Mouse (Mus musculus) retina, postnatal 1 day (tissue): Measurements from ENCODE around the gene Smtnl1.

ENCODE experiments used
- DNase-seq: peaks from one replicate; pipeline ENCODE4 v3.0.0-alpha.2; 2012

Gene Smtnl1

DNA sequence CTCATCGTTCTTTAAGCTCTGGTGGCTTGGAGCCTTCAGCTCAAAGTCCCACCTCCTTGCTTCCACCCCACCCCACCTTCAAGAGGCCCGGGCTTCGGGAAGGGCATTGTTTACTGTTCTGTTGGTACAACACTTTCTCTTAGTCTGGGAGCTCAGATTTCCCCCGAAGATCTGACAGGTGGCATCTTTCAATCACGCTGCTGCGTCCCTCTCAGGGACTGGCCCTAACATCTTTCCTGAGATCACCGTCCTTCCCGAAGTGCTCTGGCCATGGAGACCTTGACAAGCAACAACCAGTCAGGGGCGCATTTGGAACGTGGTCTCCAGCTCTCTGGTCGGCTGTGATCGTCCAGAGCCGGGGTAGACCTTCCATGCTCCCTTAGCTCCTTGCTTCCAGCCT is at the start of gene Smtnl1:
Smtnl1 (minus strand) TSS at position 101 of the 400 bp plus-strand sequence.
- no peak for DNase-seq

DNA sequence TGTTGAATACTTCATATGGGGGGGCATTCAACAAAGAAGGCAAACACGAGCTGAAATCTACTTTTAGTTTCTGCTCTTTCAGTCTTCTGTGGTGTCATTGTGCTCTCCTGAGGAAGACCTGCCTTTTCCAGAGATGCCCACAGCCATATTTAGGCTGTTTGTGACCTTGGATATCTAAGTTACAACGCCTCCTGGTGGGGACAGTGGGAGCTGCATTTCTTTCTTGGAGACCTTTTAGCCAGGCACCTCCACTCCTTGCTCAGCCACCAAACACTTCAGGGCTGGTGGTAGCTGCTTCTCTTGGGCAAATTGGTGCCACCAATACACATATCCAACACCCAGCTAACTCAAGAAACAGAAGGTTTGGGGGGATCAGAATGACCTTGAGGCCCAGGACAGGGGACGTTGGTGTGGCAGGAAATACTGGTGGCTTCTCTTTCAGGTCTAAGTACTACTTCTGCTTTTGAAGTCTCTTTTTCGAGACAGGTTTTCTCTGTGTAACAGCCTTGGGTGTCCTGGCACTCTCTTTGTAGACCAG is 48.2 kb upstream of the Smtnl1 start:
- peak; percentile 57 for DNase-seq

DNA sequence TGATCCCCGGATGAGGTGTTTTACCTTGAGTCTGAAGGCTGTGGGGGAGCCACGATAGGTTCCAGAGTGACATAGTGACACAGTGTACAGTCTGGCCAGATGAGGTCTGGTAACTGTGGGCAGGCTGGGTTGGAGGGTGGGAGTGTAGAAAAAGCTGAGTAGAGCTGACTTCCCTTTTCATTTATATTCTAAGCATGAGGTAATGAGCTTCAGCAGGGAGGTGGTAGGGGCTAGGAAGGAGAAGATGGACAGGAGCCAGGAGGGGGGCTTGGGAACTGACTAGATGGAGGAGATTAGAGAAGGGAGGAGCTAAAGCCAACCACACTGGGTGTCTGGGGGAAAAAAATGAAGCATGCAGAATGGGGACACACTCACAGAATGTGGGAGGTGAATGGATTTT is 46.5 kb upstream of the Smtnl1 start:
- DNase-seq = no peak

DNA sequence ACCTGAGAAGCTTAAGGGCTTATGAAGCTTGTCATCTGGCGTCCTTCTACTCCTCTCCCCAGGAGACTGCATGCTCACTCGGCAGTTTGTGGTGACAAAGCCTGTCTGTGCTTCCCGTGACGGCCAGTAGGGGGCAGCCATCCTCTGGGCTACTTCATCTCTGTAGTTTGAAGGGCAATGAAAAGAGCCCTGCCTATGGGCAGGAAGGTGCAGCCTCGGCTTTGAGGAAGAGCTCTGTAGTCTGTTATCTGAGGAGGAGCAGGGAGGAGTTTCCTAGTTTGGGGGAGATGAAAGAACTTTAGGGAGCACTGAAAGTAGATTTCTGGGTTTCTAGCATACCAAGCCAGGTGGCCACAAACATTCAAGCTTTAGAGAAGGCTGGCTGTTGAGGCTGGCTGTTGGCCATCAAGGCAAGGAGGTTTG is 46.1 kb upstream of the Smtnl1 start:
- DNase-seq = peak; percentile 88

DNA sequence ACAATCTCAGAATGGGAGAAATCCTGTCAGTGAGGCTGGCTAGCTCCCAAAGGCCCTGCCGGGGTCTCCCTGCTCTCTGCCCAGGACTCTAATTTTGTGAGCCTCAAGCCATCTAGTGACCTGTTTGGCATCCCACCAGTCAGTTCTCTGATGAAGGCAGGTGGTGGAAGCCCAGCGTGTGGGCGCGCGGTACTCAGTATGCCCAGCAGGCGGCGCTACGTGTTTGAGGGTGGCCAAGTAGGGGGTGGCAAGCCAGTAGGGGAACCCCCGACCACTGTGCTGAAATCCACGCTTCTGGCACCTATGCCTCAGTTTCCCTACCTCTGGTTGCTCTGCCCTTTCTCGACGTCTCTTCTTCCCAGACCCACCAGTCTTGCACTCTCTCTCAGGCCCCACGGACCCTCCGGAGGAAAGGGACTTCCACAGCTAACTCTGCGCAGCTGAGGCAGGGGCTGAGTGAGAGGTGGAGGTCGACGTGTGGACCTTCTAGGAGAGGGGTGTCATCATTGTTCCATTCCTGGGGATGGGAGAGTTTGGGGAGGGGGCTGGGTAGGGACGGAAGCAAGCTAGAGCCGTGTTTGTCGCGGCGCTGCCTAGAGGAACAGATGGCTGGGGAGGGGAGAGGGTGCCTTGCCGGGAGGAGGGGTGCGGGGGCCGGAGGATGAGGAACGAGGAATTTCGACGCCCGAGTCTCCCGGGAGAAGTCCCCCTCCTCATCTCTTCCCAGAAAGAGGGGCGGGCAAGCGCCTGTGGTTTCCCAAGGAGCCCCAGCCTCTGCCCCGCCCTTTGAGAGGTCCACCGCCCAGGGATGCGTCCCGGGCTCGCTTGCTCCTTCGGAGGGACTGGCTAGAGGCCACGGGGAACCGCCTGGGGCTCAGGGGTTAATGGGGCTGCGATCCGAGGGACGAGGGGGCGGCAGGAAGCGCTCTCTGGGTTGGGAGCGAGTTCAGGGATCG is 43.4 kb upstream of the Smtnl1 start:
- DNase-seq = peak; percentile 80

DNA sequence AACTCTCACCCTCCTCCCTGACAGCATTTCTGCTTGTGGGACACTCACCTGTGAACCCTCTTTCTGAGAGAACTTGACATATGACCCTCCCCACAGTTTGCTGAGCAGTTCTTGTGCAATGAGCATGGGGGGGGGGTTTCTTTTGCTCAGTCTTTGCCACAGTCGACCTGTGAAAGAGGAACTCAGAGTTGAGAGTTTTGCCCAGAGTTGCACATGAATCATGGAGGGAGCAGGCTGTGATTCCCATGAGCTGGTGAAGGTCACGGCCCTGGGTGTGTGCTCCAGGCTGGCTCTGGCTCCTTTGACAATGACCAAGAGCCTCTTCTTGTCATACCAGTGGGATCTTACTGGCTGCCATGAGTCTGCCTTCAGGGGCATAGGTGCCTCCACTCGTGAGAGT is 39.8 kb upstream of the Smtnl1 start:
- no peak for DNase-seq

DNA sequence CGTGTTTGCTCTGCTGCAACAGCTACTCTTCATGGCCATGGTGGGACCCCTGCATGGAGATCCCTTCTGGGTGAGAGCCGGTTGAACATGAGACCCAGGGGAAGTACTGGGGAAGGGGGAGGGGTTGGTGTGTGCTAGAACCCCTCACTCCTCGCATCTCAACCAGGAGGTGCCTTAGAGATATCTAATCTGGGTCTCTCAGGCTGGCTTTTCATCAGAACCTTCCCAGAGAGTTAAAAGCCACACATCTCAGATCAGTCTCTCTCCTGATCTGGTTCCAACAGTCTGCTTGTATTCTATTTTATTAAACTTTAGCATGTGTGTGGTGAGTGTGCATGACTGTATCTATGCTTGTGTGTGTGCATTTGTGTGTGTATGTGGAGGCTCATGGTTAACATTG is 39.0 kb upstream of the Smtnl1 start:
- no peak for DNase-seq

DNA sequence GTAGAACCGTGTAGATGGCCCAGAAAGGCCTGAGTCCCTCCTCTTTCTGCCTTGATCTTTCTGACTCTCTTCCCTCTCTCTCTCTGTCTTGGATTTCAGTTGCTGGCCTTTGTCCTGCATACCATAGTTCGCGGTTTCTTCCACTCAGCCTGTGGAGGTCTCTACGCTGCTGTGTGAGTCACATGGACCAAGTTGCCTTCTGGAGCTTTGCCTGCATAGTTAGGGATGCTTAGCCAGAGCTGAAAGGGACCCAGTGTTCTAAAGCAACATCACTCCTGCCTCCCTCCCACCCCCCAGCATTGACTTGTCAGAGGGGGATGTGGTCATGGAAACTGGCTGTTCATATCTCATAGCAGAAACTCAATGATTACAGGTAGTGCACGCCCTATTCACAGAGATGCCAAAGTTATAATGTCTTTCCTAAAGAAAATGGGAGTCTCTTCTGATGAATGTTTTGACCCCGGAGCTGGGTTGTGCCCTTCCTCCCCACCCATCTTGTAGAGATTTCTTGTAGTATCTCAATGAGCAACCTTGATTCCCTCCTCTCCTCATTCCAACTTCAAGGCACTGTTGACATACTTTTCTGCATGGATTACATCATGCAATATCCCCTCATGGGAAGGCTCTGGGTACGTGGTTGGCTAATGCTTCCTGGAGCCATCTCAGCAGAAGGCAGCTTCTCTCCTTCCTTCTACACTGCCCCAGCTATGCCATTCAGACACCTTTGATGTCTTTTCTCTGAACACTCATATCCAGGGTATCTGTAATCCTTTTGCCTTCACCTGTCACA is 37.7 kb upstream of the Smtnl1 start:
- no peak for DNase-seq

DNA sequence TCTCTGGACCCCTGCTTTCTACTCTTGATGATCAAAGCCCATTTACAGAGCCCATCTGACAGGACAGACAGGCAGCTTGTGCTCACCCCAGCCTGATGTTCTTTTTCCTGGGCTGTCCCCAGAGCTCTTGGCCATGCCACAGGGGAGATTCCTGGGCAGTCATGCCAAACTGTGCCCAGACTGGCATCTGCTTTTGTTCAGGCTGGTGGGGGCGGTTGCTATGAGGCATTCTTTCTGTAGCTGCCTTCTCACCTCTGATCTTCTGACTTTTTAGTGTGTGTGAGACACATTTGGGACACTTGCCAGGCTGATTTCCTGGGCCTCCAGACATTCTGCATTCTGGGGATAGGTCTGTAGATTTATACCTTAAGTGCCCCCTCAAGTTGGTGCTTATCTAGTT is 36.1 kb upstream of the Smtnl1 start:
- no peak for DNase-seq

DNA sequence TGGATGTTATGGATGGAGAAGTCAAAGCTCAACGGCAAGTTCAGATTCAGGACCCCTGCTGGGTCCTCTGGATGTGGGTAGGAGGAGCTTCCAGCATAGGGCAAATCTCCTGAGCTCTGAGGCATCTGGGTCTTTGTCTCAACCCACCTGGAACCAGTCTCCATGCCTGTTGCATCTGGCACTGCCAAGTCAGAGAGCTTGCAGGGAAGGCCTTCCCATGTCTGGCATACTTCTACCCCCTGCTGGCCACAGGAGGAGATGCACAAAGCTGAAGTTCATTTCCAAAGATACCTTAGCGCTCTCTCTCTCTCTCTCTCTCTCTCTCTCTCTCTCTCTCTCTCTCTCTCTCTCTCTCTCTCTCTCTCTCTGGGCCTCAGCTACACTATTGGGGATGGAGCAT is 33.3 kb upstream of the Smtnl1 start:
- peak; percentile 78 for DNase-seq

DNA sequence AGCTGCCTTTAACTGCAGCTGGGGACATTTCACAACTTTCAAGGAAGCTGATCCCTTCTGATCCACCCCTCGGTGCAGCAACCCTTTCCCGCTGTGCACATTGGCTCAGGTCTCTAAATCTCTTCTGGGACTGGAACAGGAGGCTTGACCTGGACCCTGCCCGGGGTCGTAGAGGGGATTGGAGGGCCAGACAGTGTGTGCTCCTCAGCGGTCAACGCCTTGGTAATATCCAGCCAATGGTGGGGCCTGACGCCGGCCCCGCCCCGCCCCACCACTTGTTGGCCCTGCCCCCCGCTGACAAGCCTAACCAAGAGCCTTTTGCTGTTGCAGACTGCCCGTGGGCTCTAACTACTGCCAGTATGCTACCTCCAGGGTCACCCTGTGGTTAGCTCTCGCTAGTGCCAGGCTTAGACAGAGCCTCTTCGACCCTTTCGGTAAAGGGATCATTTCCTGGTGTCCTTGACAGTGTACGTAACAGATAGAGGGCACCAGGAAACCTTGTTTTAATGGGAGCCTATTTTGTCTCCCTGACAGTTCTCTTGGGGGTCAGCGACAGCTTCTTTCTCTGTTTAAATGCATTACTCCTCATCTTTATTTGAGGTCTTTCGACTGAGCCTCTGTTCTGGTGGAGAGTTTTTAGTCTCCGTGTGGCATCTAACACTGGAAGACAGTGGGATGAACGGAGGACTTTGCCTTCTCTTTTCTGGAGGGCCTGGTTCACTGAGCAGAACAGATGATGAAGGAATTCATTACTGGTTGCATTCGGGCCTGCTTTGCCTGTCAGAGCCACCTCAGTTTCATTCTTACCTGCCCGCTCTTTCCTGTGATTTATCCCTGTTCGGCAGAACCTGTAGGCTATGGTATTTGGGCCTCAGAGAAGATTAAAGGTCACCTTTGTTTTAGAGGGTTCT is 28.9 kb upstream of the Smtnl1 start:
- DNase-seq = peak; percentile 72

DNA sequence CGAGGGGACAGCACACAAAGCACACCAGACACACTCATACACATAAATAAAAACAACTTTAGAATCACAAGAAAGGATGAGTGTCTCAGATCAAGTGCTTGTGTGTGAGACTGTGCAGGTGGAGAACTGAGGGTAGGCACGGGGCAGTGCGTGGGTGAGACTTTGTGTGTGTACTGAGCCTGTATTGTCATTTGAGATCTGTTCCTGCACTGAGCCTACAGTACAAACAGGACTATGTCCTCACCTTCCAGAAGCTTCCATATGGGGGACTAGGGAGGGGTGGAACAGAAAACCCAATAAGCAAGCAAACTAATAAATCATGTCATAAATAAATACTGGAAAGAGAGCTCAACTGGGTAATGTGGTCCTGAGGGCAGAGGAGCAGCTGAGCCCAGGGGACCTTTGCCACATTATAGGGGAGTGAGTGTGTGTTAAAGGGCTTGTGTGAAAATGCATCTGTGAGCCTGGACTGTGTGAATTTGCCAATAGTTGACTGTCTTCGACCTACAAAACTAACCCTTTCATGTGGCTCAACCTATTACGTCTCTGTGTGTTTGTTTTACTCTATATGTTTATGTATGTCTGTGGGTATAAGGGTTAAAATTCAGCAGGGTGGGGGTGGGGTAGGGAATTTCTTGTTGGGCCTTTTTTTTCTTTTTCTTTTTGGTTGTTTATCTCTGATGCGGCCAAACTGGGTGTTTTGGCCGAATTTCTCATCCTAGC is 28.1 kb upstream of the Smtnl1 start:
- DNase-seq = no peak

DNA sequence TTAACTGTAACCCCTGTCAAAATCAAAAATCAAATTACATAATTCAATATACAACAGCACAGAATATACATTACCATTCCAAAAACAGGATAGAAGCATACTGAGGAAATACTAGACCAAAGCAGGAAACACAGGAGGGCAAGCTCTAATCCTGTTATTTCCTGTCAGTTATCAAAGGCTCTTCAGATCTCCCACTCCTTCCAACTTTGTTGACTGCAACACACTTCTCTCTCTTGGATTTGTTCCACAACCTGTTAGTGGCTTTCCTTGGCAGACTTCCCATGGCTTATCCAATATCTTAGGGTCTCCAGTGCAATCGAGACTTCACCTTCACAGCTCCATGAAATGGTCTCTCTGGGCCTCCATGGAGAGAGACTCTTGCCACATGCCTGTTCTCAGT is 22.8 kb upstream of the Smtnl1 start:
- no peak for DNase-seq

DNA sequence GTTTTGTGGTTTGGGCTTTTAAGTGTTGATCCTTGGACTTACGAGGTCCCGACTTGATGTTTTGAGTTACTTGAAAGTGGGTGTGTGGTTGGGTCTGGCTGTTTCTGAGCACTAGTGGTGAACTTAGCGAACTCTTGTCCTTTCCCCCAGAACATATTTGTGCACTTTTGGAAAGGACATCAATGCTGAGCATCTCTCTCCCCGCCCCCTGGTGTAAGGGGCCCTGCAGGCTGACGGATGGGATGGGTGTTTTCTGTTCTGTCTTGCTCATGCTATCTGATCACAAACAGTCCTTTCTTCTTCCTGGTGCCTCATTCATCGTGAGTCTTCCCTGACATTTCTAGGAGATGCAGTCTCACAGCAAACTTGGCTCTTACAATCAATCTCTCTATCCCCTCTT is 21.2 kb upstream of the Smtnl1 start:
- no peak for DNase-seq

DNA sequence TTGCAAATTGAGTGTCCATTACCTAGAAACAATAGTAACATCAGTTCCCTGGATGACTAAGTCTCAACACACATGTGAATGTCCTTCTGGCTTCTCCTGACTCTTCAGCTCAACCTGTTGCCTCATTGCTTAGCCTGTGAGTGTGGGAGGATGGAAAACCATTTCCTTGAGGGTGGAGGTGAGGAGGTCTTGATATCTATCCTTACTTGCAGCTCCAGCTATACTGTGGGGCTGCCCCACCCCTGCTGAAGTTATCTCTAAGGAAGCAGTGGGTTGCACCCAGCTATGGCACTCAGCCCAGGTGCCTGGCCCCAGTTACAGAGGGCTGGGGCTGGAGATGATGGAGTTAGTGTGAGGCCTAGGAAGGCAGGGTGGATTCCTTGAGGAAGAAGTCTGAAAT is 19.5 kb upstream of the Smtnl1 start:
- DNase-seq = no peak

DNA sequence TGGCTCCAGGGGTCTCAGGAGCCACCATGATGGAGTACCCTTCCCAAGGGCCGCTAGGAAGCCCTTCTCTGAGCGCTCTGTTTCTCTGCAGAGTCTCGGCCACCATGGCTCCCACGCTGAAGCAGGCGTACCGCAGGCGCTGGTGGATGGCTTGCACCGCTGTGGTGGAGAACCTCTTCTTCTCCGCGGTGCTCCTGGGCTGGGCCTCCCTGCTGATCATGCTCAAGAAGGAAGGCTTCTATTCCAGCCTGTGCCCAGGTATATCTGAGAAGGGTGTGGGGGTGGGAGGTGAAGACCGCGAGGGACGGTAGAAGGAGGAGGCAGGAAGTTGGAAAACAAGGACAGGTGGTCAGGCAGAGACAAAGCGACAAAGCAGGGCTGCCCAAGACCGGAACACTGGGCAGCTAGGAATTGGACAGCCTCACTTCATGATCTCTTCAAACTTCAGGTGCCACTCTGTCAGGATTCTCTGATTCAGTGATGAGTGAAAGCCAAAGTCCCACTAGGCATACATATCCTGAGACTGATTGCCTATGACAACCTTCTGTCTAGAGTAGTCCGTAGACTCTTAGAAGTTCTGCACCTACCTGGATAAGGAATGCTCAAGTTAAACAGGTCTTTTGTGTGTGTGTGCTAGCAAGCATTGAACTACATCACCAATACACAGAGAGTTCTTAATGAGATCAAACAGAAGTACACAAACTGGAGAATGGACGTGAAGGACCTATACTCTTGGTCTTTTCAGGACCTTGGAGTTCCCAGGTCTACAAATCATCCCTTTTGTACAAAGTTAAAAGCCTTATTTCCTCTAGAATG is 18.5 kb upstream of the Smtnl1 start:
- DNase-seq = no peak

DNA sequence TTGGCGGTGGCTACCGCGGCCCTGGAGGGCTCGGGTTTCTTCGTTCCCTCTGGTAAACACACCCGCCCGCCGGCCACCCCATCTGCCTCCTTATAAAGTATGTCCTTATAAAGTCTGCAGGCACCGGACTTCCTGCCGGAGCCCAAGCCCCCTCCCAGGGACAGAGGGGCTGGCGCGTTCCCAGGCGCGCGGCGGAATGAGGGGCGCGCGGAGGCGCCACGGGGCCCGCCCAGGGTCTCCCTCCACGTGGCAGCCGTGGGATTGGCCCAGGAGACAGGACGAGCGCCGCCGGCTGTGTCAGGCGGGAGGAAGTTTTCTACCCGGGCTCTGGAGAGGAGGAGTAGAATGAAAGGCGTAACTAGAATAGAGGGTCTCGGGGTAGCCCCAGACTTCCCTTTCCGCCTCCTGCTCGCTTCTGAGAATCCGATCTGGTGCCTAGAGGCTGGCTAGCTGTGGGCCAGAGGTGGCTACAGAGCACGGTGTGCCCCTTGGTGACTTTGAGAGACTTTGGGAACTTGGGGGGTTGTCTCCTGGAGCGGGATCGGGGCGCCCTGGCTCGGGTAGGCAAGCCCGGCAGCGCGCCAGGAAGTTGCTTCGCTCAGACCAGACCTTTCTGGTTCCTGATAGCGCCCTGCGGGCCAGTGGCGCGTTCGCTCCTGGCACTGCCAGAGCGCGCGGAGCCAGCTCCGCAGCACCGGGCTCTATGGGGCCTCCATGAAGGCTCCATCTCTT is 17.7 kb upstream of the Smtnl1 start:
- DNase-seq = peak; percentile 86

DNA sequence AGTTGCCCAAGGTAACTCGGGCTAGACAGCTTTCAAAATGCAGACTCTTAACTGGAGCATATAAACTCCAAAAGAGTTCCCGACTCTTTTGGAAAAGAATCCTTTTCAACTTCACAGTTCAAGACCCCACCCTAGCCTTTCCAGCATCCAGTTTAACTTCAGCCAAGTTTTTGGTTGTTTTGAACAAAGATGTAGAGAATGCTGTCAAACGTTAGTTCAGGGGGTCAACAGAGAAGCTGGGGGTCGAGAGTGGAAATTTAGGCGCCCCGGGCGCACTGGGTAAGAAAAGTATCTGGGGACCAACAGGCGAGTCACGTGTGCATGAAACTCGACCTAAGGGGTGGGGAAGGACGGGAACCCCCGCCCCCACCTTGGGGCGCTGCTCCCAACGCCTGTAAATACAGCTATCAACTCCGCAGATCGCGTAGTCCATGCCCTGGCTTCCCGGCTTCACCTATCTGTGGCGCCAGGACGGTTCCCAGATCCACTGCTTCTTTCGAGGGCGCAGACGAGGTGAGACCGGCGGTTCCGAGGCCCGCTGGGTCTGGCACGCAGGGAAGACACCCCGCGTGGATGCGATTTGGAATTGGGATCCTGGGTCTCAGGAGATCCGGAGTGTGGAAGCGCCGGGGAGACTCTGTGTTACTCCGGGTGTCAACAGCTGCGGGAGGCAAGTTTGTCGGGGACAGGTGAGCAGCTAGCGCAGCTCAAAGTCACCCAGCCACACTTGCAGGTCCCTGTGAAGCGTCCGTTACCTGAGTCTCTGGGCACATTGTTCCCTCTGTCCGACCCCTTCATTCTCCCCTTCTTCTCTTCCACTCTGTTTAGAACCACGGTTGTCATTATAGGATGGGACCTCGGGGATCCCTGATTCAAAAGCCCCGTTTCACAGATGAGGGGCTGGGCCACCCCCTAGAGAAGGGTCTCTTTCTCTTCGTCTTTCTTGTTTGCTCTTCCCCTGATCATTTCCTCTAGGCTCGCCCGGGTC is 16.8 kb upstream of the Smtnl1 start:
- peak; percentile 24 for DNase-seq

DNA sequence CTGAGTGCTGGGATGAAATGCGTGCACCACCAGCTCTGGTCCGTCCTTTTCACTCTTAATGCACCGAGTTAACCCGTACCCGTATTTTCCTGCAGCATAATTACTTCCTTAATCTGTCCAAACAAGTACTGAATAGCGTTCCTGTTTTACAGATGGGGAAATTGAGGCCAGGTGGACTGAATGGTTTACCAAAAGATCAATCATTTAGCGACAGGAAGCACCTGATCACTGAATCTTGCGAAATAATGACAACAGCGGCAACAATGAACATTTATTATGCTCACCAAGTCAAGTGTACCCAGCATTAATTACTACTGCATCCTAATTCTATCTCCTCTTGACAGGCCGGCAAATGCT is 16.1 kb upstream of the Smtnl1 start, which contains the start of gene Slc43a1:
Slc43a1 (plus strand) TSS at position 258 of the 357 bp plus-strand sequence.
- DNase-seq = no peak
